Mouse (Mus musculus): ENCODE results near the gene Gm26661. TPM values are rescaled to one million over a fixed set of nuclear protein-coding genes. Genes with fewer than 3 reads are reported as not detected.
A peak's percentile ranks its signal among the peaks of the same experiment; 100 is the strongest.

Gm26661 gene
- 0.49 and 0.52 TPM in 2 replicates for polyA plus RNA-seq (2015; fragmentation: Nextera tagmentation; extraction: Ambion mirVana)

DNA sequence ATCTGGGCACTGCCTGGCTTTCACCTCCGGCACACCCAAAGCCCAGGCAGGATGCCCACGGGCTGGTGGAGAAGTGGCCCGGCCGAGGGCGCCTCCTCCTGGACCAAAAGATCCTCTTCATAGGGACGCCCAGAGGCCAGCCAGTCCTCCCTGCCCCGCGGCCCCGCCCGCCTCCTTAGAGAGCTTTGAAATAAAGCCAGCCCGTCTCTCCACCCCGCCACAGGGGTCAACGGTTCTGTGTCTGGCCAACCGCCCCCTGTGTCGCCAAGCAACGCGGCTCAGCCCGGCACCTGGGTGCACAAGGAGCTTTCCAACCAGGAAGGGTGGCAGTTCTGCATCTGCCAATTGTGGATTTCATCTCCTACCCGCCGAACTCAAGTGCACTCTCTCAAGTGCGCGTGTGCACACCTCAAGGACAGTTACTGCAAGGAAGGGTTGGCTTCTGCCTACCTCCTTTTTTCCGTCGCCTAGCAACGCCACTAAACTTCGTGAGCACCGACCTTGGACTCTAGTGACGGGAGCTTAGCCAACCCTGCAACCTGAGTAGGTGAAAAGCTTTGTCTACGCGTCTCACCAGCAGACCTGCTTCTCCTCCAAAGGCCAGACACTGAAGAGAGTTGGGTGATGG, at the start of gene Gm26661:
TSS of gene Gm26661 (plus strand) at position 56 of the 628 bp plus-strand sequence.
- peak; percentile 93 for ATAC-seq (ENCODE audit: low FRiP score, low read depth)
- Histone ChIP-seq H3K9ac (peak within 1 kb of the TSS; percentile 51), H3K4me1 (replicated peaks) (peaks cover 11% of the 10 kb centered on the region), H3K27me3 (no peaks in the 10 kb centered on the region), H3K27ac (replicated peaks) (peak within 1 kb of the TSS; percentile 64), H3K9me3 (no peaks in the 10 kb centered on the region), H3K36me3 (no peaks in the 10 kb centered on the region), H3K4me2 (peak within 1 kb of the TSS; percentile 85), H3K4me3 (peak within 1 kb of the TSS; percentile 52)
- 2% methylated on average over 30 of the region's 30 CpGs for WGBS

GRCm38 (mm10) chr14:7748944-7749763, 42.2 kb upstream of the Gm26661 start:
- peak; percentile 94 for ATAC-seq (ENCODE audit: low FRiP score, low read depth)
- Histone ChIP-seq H3K4me1 (replicated peaks) (peaks cover 3% of the 10 kb centered on the region; the same call in 1 of the 2 replicates), H3K9ac (no peak overlapping the region), H3K4me3 (peak overlapping the region; percentile 25), H3K4me2 (peak overlapping the region; percentile 51), H3K27me3 (no peaks in the 10 kb centered on the region), H3K9me3 (no peaks in the 10 kb centered on the region), H3K36me3 (no peaks in the 10 kb centered on the region), H3K27ac (replicated peaks) (peak overlapping the region; percentile 78)
- 21% methylated on average over 11 of the region's 11 CpGs for WGBS

- no peak overlapping the region for H3K9ac ChIP-seq
- H3K36me3 ChIP-seq = no peaks in the 10 kb centered on the region
- H3K4me3 ChIP-seq = peak overlapping the region; percentile 25
- H3K27me3 ChIP-seq = no peaks in the 10 kb centered on the region
- H3K9me3 ChIP-seq = no peaks in the 10 kb centered on the region
- peak overlapping the region; percentile 78 for H3K27ac ChIP-seq (replicated peaks)
- peak overlapping the region; percentile 51 for H3K4me2 ChIP-seq
- peak; percentile 92 for ATAC-seq (ENCODE audit: low FRiP score, low read depth)
- peaks cover 3% of the 10 kb centered on the region; the same call in 1 of the 2 replicates for H3K4me1 ChIP-seq (replicated peaks)
- WGBS = 9% methylated on average over 4 of the region's 4 CpGs
Observed at GRCm38 (mm10) chr14:7749764-7750089, 41.7 kb upstream of the Gm26661 start.

DNA sequence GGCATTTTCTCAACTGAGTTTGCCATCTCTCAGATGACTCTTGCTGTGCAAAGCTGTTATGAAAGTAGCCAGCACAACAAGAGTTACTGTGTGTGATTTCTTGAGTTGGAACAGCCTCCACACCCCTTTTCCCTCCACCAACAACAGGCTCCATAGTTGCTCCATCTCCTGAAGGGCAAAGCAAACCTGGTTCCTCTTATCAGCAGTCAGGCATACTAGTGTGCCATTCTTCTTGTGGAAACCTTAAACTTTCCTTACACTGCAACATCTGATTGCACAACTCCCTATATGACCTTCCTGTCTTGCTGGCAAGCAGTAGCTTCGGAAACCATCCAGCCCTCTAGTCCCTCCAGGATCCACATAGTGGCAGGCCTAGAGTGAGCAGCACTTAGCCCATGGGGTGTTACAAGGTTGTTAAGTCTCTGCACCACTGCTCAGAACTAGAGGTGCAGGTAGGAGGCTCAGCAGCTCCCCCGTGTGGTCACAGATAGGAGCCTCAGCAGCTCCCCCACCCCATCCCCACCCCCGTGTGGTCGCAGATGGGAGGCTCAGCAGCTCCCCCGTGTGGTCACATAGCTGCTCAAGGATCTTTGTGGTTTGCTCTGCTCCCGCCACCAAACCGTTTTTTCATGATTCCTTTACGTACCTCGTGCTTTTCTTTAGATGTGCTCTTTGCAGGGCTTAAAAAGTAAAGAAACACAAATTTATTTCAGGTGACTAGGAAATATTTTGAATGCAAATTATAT, 25.6 kb upstream of the Gm26661 start:
- Histone ChIP-seq H3K4me2 (no peak overlapping the region), H3K4me1 (replicated peaks) (no peaks in the 10 kb centered on the region), H3K36me3 (no peaks in the 10 kb centered on the region), H3K27me3 (no peaks in the 10 kb centered on the region), H3K9ac (no peak overlapping the region), H3K4me3 (no peak overlapping the region), H3K27ac (replicated peaks) (no peak overlapping the region), H3K9me3 (no peaks in the 10 kb centered on the region)
- 14% methylated on average over 9 of the region's 9 CpGs for WGBS
- ATAC-seq (ENCODE audit: low FRiP score, low read depth) = peak; percentile 89

- WGBS = 41% methylated on average over 24 of the region's 24 CpGs
- Histone ChIP-seq H3K4me2 (peak overlapping the region; percentile 57), H3K36me3 (no peaks in the 10 kb centered on the region), H3K27me3 (no peaks in the 10 kb centered on the region), H3K27ac (replicated peaks) (peak overlapping the region; percentile 81), H3K4me1 (replicated peaks) (0 out of 2 replicates have a peak, but pooled peaks cover 4% of the 10 kb centered on the region), H3K9me3 (no peaks in the 10 kb centered on the region), H3K4me3 (peak overlapping the region; percentile 47), H3K9ac (peak overlapping the region; percentile 48)
- ATAC-seq (ENCODE audit: low FRiP score, low read depth) = peak; percentile 90
Observed at GRCm38 (mm10) chr14:7773714-7774389, 17.5 kb upstream of the Gm26661 start.

DNA sequence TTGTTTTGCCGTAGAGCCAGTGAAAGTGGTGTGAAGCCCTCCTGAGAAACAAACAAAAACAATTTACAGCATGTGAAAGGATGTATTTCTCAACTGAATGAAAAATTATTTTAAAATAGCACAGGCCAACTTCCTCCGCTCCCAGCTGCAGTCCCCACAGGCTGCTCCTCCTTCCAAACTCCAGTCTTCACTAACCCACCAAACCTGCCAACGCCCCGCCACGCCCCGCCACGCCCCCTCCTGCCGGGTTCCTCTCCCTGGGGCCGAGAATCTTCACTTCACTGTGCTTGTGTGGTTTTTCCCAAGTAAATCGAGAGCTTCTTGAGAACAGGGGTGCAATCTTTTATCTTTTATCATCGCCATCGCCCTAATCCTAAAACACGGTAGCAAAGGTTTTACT, 5.3 kb upstream of the Gm26661 start:
- peaks cover 1% of the 10 kb centered on the region for H3K4me1 ChIP-seq (replicated peaks)
- H3K9me3 ChIP-seq = no peaks in the 10 kb centered on the region
- no peak overlapping the region for H3K4me3 ChIP-seq
- no peaks in the 10 kb centered on the region for H3K27me3 ChIP-seq
- no peak overlapping the region for H3K9ac ChIP-seq
- no peak overlapping the region for H3K27ac ChIP-seq (replicated peaks)
- no peak overlapping the region for H3K4me2 ChIP-seq
- no peaks in the 10 kb centered on the region for H3K36me3 ChIP-seq
- WGBS = 46% methylated on average over 13 of the region's 13 CpGs
- ATAC-seq (ENCODE audit: low FRiP score, low read depth) = no peak

GRCm38 (mm10) chr14:7789266-7790030, 1.9 kb upstream of the Gm26661 start:
- Histone ChIP-seq H3K36me3 (no peaks in the 10 kb centered on the region), H3K9ac (no peak overlapping the region), H3K9me3 (no peaks in the 10 kb centered on the region), H3K4me3 (no peak overlapping the region), H3K27ac (replicated peaks) (no peak overlapping the region), H3K4me2 (no peak overlapping the region), H3K27me3 (no peaks in the 10 kb centered on the region), H3K4me1 (replicated peaks) (peaks cover 11% of the 10 kb centered on the region)
- no peak for ATAC-seq (ENCODE audit: low FRiP score, low read depth)
- WGBS = 84% methylated on average over 7 of the region's 7 CpGs

DNA sequence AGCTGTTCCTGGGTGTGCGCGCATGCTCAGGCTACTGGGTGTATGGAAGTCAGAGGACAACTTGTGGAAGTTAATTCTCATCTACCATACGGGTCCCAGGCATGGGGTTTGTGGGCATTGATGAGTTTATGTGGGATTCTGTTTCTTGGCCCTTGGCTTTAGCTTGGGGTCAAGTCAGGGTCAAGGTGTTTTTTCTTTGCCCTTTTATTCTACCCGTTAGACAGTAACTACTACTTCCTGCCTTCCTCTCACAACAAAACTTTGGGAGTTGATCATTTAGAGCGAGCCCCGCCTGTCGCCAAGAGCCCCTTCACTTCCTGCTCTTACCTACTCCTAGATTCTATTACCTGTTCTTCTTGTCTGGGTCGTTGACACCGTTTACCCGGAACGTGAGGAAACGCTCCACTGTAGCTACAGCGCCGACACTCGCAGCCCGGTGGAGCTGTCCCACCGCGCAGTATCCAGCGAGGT, 291 bp upstream of the Gm26661 start:
- Histone ChIP-seq H3K9ac (peak overlapping the region; percentile 51), H3K9me3 (no peaks in the 10 kb centered on the region), H3K27ac (replicated peaks) (peak overlapping the region; percentile 64; the same call in 1 of the 2 replicates), H3K4me1 (replicated peaks) (peaks cover 11% of the 10 kb centered on the region), H3K4me2 (peak overlapping the region; percentile 85), H3K36me3 (no peaks in the 10 kb centered on the region), H3K27me3 (no peaks in the 10 kb centered on the region), H3K4me3 (peak overlapping the region; percentile 52)
- no peak for ATAC-seq (ENCODE audit: low FRiP score, low read depth)
- WGBS = 15% methylated on average over 19 of the region's 19 CpGs

- Histone ChIP-seq H3K36me3 (no peaks in the 10 kb centered on the region), H3K27me3 (no peaks in the 10 kb centered on the region), H3K9me3 (no peaks in the 10 kb centered on the region), H3K4me1 (replicated peaks) (peaks cover 11% of the 10 kb centered on the region), H3K4me3 (no peak overlapping the region), H3K4me2 (no peak overlapping the region), H3K27ac (replicated peaks) (no peak overlapping the region), H3K9ac (no peak overlapping the region)
- no peak for ATAC-seq (ENCODE audit: low FRiP score, low read depth)
- 90% methylated on average over 4 of the region's 4 CpGs for WGBS
Observed at GRCm38 (mm10) chr14:7795961-7796360, 4.6 kb downstream of the Gm26661 start.

DNA sequence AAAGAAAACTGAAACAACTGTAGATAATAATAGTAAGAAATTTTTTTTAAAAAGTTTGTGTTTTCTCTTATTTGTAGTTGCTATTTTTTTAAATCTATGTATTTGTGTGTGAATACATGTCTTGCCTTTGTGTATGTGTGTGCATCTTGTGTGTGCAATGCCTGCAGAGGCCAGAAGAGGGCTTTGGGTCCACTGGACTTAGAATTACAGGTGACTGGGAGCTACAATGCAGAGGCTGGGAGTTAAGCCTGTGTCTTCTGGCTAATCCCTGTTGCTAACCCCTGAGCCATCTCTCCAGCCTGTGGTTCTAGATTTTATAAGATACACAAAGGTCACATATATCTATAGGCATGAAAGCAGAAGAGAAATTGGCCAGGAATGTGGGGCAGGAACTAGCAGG, 9.2 kb downstream of the Gm26661 start:
- ATAC-seq (ENCODE audit: low FRiP score, low read depth) = no peak
- Histone ChIP-seq H3K4me1 (replicated peaks) (no peaks in the 10 kb centered on the region), H3K27me3 (no peaks in the 10 kb centered on the region), H3K9ac (no peak overlapping the region), H3K27ac (replicated peaks) (no peak overlapping the region), H3K4me3 (no peak overlapping the region), H3K4me2 (no peak overlapping the region), H3K9me3 (no peaks in the 10 kb centered on the region), H3K36me3 (no peaks in the 10 kb centered on the region)

GRCm38 (mm10) chr14:7801831-7802230, 10.4 kb downstream of the Gm26661 start:
- Histone ChIP-seq H3K9ac (no peak overlapping the region), H3K4me1 (replicated peaks) (no peaks in the 10 kb centered on the region), H3K27ac (replicated peaks) (no peak overlapping the region), H3K27me3 (no peaks in the 10 kb centered on the region), H3K36me3 (no peaks in the 10 kb centered on the region), H3K9me3 (no peaks in the 10 kb centered on the region), H3K4me3 (no peak overlapping the region), H3K4me2 (no peak overlapping the region)
- WGBS = 11% methylated on average over 4 of the region's 4 CpGs
- no peak for ATAC-seq (ENCODE audit: low FRiP score, low read depth)

All from hindbrain, embryonic 15.5 days (tissue).